Mouse (Mus musculus) liver, embryonic 14.5 days (tissue): Measurements from ENCODE around the gene Rhod.

Source experiments
- CTCF ChIP-seq: IDR thresholded peaks from 2 replicates; pipeline ENCODE4 v1.5.1; 2016; ENCODE audit warnings: antibody characterized with exemption, low read depth, control low read depth
- EP300 ChIP-seq: IDR thresholded peaks from 2 replicates; pipeline ENCODE4 v1.6.1; 2016; ENCODE audit warnings: antibody characterized with exemption, low read depth

DNA sequence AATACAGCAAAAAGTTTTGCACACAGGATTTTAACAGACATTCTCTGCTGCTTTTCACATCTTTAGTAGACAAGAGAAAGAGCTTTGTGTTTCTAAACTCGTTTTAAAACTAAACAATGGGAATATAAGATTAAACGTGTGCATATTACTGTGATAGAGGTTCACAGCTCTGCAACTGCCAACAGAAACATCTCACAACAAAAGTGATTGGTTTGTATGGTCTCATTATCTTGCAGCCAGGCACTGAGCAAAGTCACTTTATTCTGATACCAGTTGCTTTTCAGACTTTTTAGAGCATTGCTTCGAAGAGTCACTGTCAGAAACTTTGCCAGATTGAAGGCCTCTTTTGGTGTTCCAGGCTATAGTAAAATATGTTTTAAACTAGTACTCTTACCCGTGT, 40.3 kb downstream of the Rhod start:
- TF ChIP-seq CTCF (no peak), EP300 (no peak)
